8 mouse cellular contexts compared by ENCODE assay signal in genomic region chr11:118248150-118249011, GRCm38 (mm10). TPM values are rescaled to one million over a fixed set of nuclear protein-coding genes. Genes with fewer than 3 reads are reported as not detected.
DNase-seq lines count a peak whose midpoint lies in the region; ATAC-seq and TF ChIP-seq lines count a peak whose summit lies in the region.

TSS of gene Cyth1 (minus strand) at chr11:118248592.

- H3K4me2 ChIP-seq in heart, embryonic 12.5 days, result peak within 1 kb of the TSS; percentile 81
- peak within 1 kb of the TSS; percentile 88 for H3K4me2 ChIP-seq in kidney, postnatal 0 days (ENCODE audit: low read length)
- peak within 1 kb of the TSS; percentile 100 for H3K4me2 ChIP-seq in liver, embryonic 11.5 days
- H3K4me2 ChIP-seq in stomach, embryonic 14.5 days (replicated peaks; ENCODE audit: low read depth, low read length), result peak within 1 kb of the TSS; percentile 85

- no peaks in the 10 kb centered on the region for H3K27me3 ChIP-seq in heart, embryonic 12.5 days (replicated peaks)
- H3K27me3 ChIP-seq in kidney, postnatal 0 days (ENCODE audit: insufficient read depth, low read length), result no peaks in the 10 kb centered on the region
- H3K27me3 ChIP-seq in liver, embryonic 11.5 days (replicated peaks; ENCODE audit: control insufficient read depth, insufficient read depth, low read length), result no peaks in the 10 kb centered on the region
- H3K27me3 ChIP-seq in stomach, embryonic 14.5 days (ENCODE audit: control insufficient read depth, insufficient read depth, low read length), result no peaks in the 10 kb centered on the region

- peak within 1 kb of the TSS; percentile 88 for H3K27ac ChIP-seq in heart, embryonic 12.5 days (ENCODE audit: poor library complexity, severe bottlenecking)
- H3K27ac ChIP-seq in kidney, postnatal 0 days, result peak within 1 kb of the TSS; percentile 92
- peak within 1 kb of the TSS; percentile 54; the same call in 1 of the 2 replicates for H3K27ac ChIP-seq in liver, embryonic 11.5 days (ENCODE audit: low read depth, low read length)
- peak within 1 kb of the TSS; percentile 82; the same call in 1 of the 2 replicates for H3K27ac ChIP-seq in stomach, embryonic 14.5 days (ENCODE audit: low read length)

- peak; percentile 91 for ATAC-seq in erythroid progenitor cell, adult 5-6 weeks (replicated peaks; ENCODE audit: low FRiP score, poor library complexity, severe bottlenecking)
- peak; percentile 97 for ATAC-seq in heart, embryonic 12.5 days (ENCODE audit: insufficient number of reproducible peaks, low FRiP score)
- peak; percentile 94 for ATAC-seq in kidney, postnatal 0 days (replicated peaks; ENCODE audit: low FRiP score, low read depth)
- ATAC-seq in liver, embryonic 11.5 days (replicated peaks; ENCODE audit: low FRiP score), result peak; percentile 96
- ATAC-seq in stomach, embryonic 14.5 days (ENCODE audit: insufficient number of reproducible peaks, insufficient read depth, low FRiP score, low read depth), result peak; percentile 96

- no peak for TF ChIP-seq CTCF in kidney, postnatal 0 days (IDR thresholded peaks at IDR 0.05; ENCODE audit: low read depth)

- under 1% methylated on average over 86 of the region's 86 CpGs for WGBS in heart, embryonic 12.5 days
- WGBS in kidney, postnatal 0 days, result under 1% methylated on average over 76 of the region's 86 CpGs
- WGBS in liver, embryonic 11.5 days, result under 1% methylated on average over 82 of the region's 86 CpGs
- under 1% methylated on average over 79 of the region's 86 CpGs for WGBS in stomach, embryonic 14.5 days

- no peaks in the 10 kb centered on the region for H3K36me3 ChIP-seq in heart, embryonic 12.5 days
- no peaks in the 10 kb centered on the region for H3K36me3 ChIP-seq in kidney, postnatal 0 days (ENCODE audit: insufficient read depth, low read length)
- H3K36me3 ChIP-seq in liver, embryonic 11.5 days (ENCODE audit: control insufficient read depth, insufficient read depth, low read length), result no peaks in the 10 kb centered on the region
- H3K36me3 ChIP-seq in stomach, embryonic 14.5 days (ENCODE audit: control insufficient read depth, insufficient read depth, low read length), result no peaks in the 10 kb centered on the region

- peak within 1 kb of the TSS; percentile 93 for H3K9ac ChIP-seq in heart, embryonic 12.5 days
- peak within 1 kb of the TSS; percentile 88 for H3K9ac ChIP-seq in kidney, postnatal 0 days (ENCODE audit: low read depth, low read length)
- peak within 1 kb of the TSS; percentile 91 for H3K9ac ChIP-seq in liver, embryonic 11.5 days (ENCODE audit: low read depth, low read length)
- peak within 1 kb of the TSS; percentile 84 for H3K9ac ChIP-seq in stomach, embryonic 14.5 days (replicated peaks; ENCODE audit: low read depth, low read length)

- peaks cover 26% of the 10 kb centered on the region for H3K4me1 ChIP-seq in heart, embryonic 12.5 days (replicated peaks)
- peaks cover 28% of the 10 kb centered on the region for H3K4me1 ChIP-seq in kidney, postnatal 0 days (replicated peaks; ENCODE audit: insufficient read depth, low read length)
- peaks cover 18% of the 10 kb centered on the region for H3K4me1 ChIP-seq in liver, embryonic 11.5 days (replicated peaks; ENCODE audit: control insufficient read depth, insufficient read depth, low read length)
- H3K4me1 ChIP-seq in stomach, embryonic 14.5 days (ENCODE audit: control insufficient read depth, insufficient read depth, low read length), result peaks cover 22% of the 10 kb centered on the region

- peak; percentile 98 for DNase-seq in CD4-positive helper T cell, adult 2 months (ENCODE audit: low read depth, low spot score)
- peak; percentile 90 for DNase-seq in brain, embryonic 18.5 days (ENCODE audit: low read depth, low spot score)
- peak; percentile 99 for DNase-seq in kidney, postnatal 0 days (ENCODE audit: low spot score)
- DNase-seq in liver, embryonic 11.5 days (ENCODE audit: low spot score), result peak; percentile 98
- DNase-seq in naive thymus-derived CD4-positive, alpha-beta T cell, adult 2 months (ENCODE audit: low read depth), result peak; percentile 99

- H3K4me3 ChIP-seq in heart, embryonic 12.5 days, result peak within 1 kb of the TSS; percentile 86
- peak within 1 kb of the TSS; percentile 90 for H3K4me3 ChIP-seq in kidney, postnatal 0 days (replicated peaks; ENCODE audit: low read depth, low read length)
- H3K4me3 ChIP-seq in liver, embryonic 11.5 days (ENCODE audit: low read depth, low read length), result peak within 1 kb of the TSS; percentile 88
- H3K4me3 ChIP-seq in stomach, embryonic 14.5 days (ENCODE audit: low read depth, low read length), result peak within 1 kb of the TSS; percentile 90

- no peaks in the 10 kb centered on the region for H3K9me3 ChIP-seq in heart, embryonic 12.5 days (replicated peaks)
- no peaks in the 10 kb centered on the region for H3K9me3 ChIP-seq in kidney, postnatal 0 days (replicated peaks; ENCODE audit: low read length)
- H3K9me3 ChIP-seq in liver, embryonic 11.5 days (ENCODE audit: control insufficient read depth, low read length), result no peaks in the 10 kb centered on the region
- H3K9me3 ChIP-seq in stomach, embryonic 14.5 days (ENCODE audit: control insufficient read depth, low read depth, low read length), result no peaks in the 10 kb centered on the region

RNA-seq across cellular contexts. Expression of gene Cyth1, which starts in this region (rescaled TPM):
- 10.5 TPM in 2 replicates for total RNA-seq in erythroid progenitor cell, adult 5-6 weeks (2015; ENCODE audit: low replicate concordance)
- total RNA-seq in erythroid progenitor cell, adult 5-6 weeks (2017; ENCODE audit: low replicate concordance), result 11.6 and 12.3 TPM in 2 replicates
- polyA plus RNA-seq in heart, embryonic 12.5 days (2016; fragmentation: Nextera tagmentation; extraction: Ambion mirVana), result 20.6 and 21.1 TPM in 2 replicates
- polyA plus RNA-seq in kidney, postnatal 0 days (2015; fragmentation: Nextera tagmentation; extraction: Ambion mirVana), result 16.7 and 17.3 TPM in 2 replicates
- 6.1 and 6.7 TPM in 2 replicates for polyA plus RNA-seq in liver, embryonic 11.5 days (2014; fragmentation: Nextera tagmentation; extraction: Ambion mirVana)
- 10.6 and 10.8 TPM in 2 replicates for polyA plus RNA-seq in stomach, embryonic 14.5 days (2014; fragmentation: Nextera tagmentation; extraction: Ambion mirVana)

Comparison
In these comparisons a context has a peak if more than half of its experiments do, and no peak if none do; other contexts are left out.
1. Peak in every context shown above with its lines: DNase-seq, ATAC-seq, H3K4me3 ChIP-seq and H3K27ac ChIP-seq.